Mouse (Mus musculus) C2C12 (cell line): ENCODE data around the gene Rspo4.

Source experiments
- CEBPB ChIP-seq: IDR thresholded peaks from one replicate; pipeline ENCODE4 v1.6.1; 2011; ENCODE audit warnings: low read depth, mild to moderate bottlenecking, control low read depth, moderate library complexity
- CTCF ChIP-seq: IDR thresholded peaks from one replicate; pipeline ENCODE4 v1.5.1; 2011; ENCODE audit not compliant: control insufficient read depth, insufficient read depth, insufficient read length
- MAX ChIP-seq: IDR thresholded peaks from one replicate; pipeline ENCODE4 v1.6.1; 2011; ENCODE audit warnings: mild to moderate bottlenecking, control low read depth
- MYOD1 ChIP-seq: IDR thresholded peaks from one replicate; pipeline ENCODE4 v1.6.1; 2011; ENCODE audit warnings: low read depth; ENCODE audit not compliant: control insufficient read depth, insufficient read length
- MYOG ChIP-seq: IDR thresholded peaks from one replicate; pipeline ENCODE4 v1.6.1; 2011; ENCODE audit not compliant: control insufficient read depth, insufficient read length; ENCODE audit errors: extremely low read depth
- USF1 ChIP-seq: IDR thresholded peaks from one replicate; pipeline ENCODE4 v1.6.1; 2011; ENCODE audit warnings: low read depth, mild to moderate bottlenecking, control low read depth, moderate library complexity

DNA sequence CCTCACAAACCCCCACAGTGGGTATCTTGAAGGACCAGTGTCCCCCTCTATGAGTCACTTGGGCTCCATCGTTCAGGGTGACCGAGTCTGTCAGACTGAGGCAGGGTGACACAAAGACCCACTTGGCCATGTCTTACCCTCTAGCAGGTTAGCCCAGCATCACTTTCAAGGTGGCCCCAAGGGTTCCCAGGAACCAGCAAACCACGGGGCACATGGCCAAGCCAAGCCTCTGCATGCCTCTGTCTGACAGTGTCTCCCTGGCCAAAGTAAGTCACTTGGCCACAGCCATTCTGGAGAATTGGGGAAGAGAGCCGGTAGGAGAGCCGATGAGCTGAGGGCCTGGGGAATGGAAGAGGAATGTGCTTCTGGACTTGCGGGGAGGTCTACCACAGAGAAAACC is 60.5 kb downstream of the Rspo4 start:
- TF ChIP-seq MYOD1 (no peak), CTCF (no peak), MAX (no peak), USF1 (no peak), CEBPB (no peak), MYOG (no peak)
